Mouse (Mus musculus): ENCODE data around the gene Trpc6.
A peak's percentile ranks its signal among the peaks of the same experiment; 100 is the strongest.

The Trpc6 gene

GRCm38 (mm10) chr9:8544041-8544794 lies at the start of gene Trpc6:
TSS of gene Trpc6 (plus strand) at chr9:8544142.
- no peak for DNase-seq (ENCODE audit: low spot score in 2 of 2)

- DNase-seq (ENCODE audit: low spot score in 2 of 2) = no peak
Measured at GRCm38 (mm10) chr9:8520911-8521310, 23.0 kb upstream of the Trpc6 start.

GRCm38 (mm10) chr9:8533670-8534069 lies 10.3 kb upstream of the Trpc6 start:
- DNase-seq (ENCODE audit: low spot score in 2 of 2) = no peak

GRCm38 (mm10) chr9:8545236-8545635 lies 1.3 kb downstream of the Trpc6 start:
- DNase-seq (ENCODE audit: low spot score in 2 of 2) = no peak

- no peak for DNase-seq (ENCODE audit: low spot score in 2 of 2)
Measured at GRCm38 (mm10) chr9:8558574-8558973, 14.6 kb downstream of the Trpc6 start.

- DNase-seq (ENCODE audit: low spot score in 2 of 2) = no peak
Measured at GRCm38 (mm10) chr9:8592618-8593017, 48.7 kb downstream of the Trpc6 start.

- DNase-seq (ENCODE audit: low spot score in 2 of 2) = no peak
Measured at GRCm38 (mm10) chr9:8597089-8597488, 53.1 kb downstream of the Trpc6 start.

GRCm38 (mm10) chr9:8606816-8607491 lies 63.0 kb downstream of the Trpc6 start:
- DNase-seq (ENCODE audit: low spot score in 2 of 2) = no peak

GRCm38 (mm10) chr9:8634344-8634743 lies 90.4 kb downstream of the Trpc6 start:
- DNase-seq (ENCODE audit: low spot score in 2 of 2) = no peak

- DNase-seq (ENCODE audit: low spot score in 2 of 2) = no peak
Measured at GRCm38 (mm10) chr9:8643453-8643852, 99.5 kb downstream of the Trpc6 start.

GRCm38 (mm10) chr9:8655347-8655746 lies 111.4 kb downstream of the Trpc6 start:
- no peak for DNase-seq (ENCODE audit: low spot score in 2 of 2)

GRCm38 (mm10) chr9:8672944-8673343 lies 129.0 kb downstream of the Trpc6 start:
- DNase-seq (ENCODE audit: low spot score in 2 of 2) = no peak

- DNase-seq (ENCODE audit: low spot score in 2 of 2) = no peak
Measured at GRCm38 (mm10) chr9:8676607-8677006, 132.7 kb downstream of the Trpc6 start.

- DNase-seq (ENCODE audit: low spot score in 2 of 2) = peak; percentile 14 to 62
Measured at GRCm38 (mm10) chr9:8693177-8693576, 149.2 kb downstream of the Trpc6 start.

- peak in 1 of 2 experiments; percentile 13 for DNase-seq (ENCODE audit: low spot score in 2 of 2)
Measured at GRCm38 (mm10) chr9:8700669-8701068, 156.7 kb downstream of the Trpc6 start.

- no peak for DNase-seq (ENCODE audit: low spot score in 2 of 2)
Measured at GRCm38 (mm10) chr9:8703516-8703915, 159.6 kb downstream of the Trpc6 start.

- no peak for DNase-seq (ENCODE audit: low spot score in 2 of 2)
Measured at GRCm38 (mm10) chr9:8703956-8704355, 160.0 kb downstream of the Trpc6 start.

- no peak for DNase-seq (ENCODE audit: low spot score in 2 of 2)
Measured at GRCm38 (mm10) chr9:8710052-8710739, 166.3 kb downstream of the Trpc6 start.

- DNase-seq (ENCODE audit: low spot score in 2 of 2) = no peak
Measured at GRCm38 (mm10) chr9:8719017-8719416, 175.1 kb downstream of the Trpc6 start.

- no peak for DNase-seq (ENCODE audit: low spot score in 2 of 2)
Measured at GRCm38 (mm10) chr9:8729056-8729455, 185.1 kb downstream of the Trpc6 start.

Measured in natural killer cell, adult 2 months (primary cell).